Mouse (Mus musculus) liver, adult 2 months (tissue): ENCODE measurements around the gene Rad51b. TPM values are rescaled to one million over a fixed set of nuclear protein-coding genes. Genes with fewer than 3 reads are reported as not detected.

Experiments
- DNase-seq: peaks from one replicate; pipeline ENCODE4 v3.0.0-alpha.2; 2011; ENCODE audit warnings: low read depth, low spot score; ENCODE audit errors: extremely low read depth
- H3K27ac ChIP-seq: fragments of 200-500 bp; replicated peaks from 2 replicates; pipeline ENCODE4 v1.5.1; 2012; ENCODE audit warnings: low read depth, mild to moderate bottlenecking, control low read depth, inconsistent platforms, low read length; ENCODE audit not compliant: insufficient read depth
- H3K27me3 ChIP-seq: fragments of 200-500 bp; 2 replicates; pipeline ENCODE4 v1.6.1; 2012; ENCODE audit warnings: mild to moderate bottlenecking, moderate library complexity, low read length, inconsistent platforms; ENCODE audit not compliant: control insufficient read depth, insufficient read depth
- H3K36me3 ChIP-seq: fragments of 200-500 bp; 2 replicates; pipeline ENCODE4 v1.6.1; 2012; ENCODE audit warnings: low read length, inconsistent platforms; ENCODE audit not compliant: control insufficient read depth, insufficient read depth
- H3K4me1 ChIP-seq: fragments of 200-500 bp; 2 replicates; pipeline ENCODE4 v1.6.1; 2011; ENCODE audit warnings: low read length; ENCODE audit not compliant: control insufficient read depth, insufficient read depth
- H3K4me3 ChIP-seq: fragments of 200-500 bp; 2 replicates; pipeline ENCODE4 v1.5.1; 2011; ENCODE audit warnings: low read depth, mild to moderate bottlenecking, control low read depth, low read length, moderate library complexity; ENCODE audit not compliant: insufficient read depth
- H3K79me2 ChIP-seq: fragments of 200-500 bp; 2 replicates; pipeline ENCODE4 v1.6.1; 2012; ENCODE audit warnings: inconsistent platforms, mild to moderate bottlenecking, low read length, moderate library complexity; ENCODE audit not compliant: control insufficient read depth, insufficient read depth
- H3K9ac ChIP-seq: fragments of 200-500 bp; 2 replicates; pipeline ENCODE4 v1.6.1; 2012; ENCODE audit warnings: low read depth, mild to moderate bottlenecking, control low read depth, inconsistent platforms, low read length
- CTCF ChIP-seq: fragments of 200-500 bp; IDR thresholded peaks from 2 replicates; pipeline ENCODE4 v1.5.1; 2011; ENCODE audit warnings: low read depth, low read length, control low read depth
- POLR2A ChIP-seq: fragments of 200-500 bp; IDR thresholded peaks from 2 replicates; pipeline ENCODE4 v1.6.1; 2011; ENCODE audit warnings: low read length, control low read depth; ENCODE audit not compliant: insufficient read depth; ENCODE audit errors: extremely low read depth
- WGBS: fragments of 180-500 bp; shearing (Covaris S2); methylation state at CpG from one replicate; pipeline ENCODE4 v1.1.7; 2018; 5-methylcytosine and 5-hydroxymethylcytosine counted together
- polyA plus RNA-seq: library from polyadenylated mRNA; depleted of rRNA; stranded (reverse); fragments of >200 nt; gene quantifications from 2 replicates; pipeline ENCODE4 v1.2.3, GENCODE M21; 2012
- total RNA-seq: library from RNA; depleted of rRNA; stranded (reverse); fragments of >200 nt; gene quantifications from 2 replicates; pipeline ENCODE4 v1.2.3, GENCODE M21; 2014

The Rad51b gene
- total and polyA plus RNA-seq, 2 experiments, result 0.55 to 1.7 TPM

- Histone ChIP-seq H3K4me1 (peaks cover 11% of the 10 kb centered on the region), H3K9ac (no peak overlapping the region), H3K27me3 (no peaks in the 10 kb centered on the region), H3K4me3 (no peak overlapping the region), H3K36me3 (no peaks in the 10 kb centered on the region), H3K27ac (no peak overlapping the region), H3K79me2 (no peaks in the 10 kb centered on the region)
- TF ChIP-seq POLR2A (no peak), CTCF (no peak)
- WGBS, result 95% methylated on average over 1 of the region's 1 CpGs
- DNase-seq, result no peak
Observed at GRCm38 (mm10) chr12:79534778-79535177, 237.7 kb downstream of the Rad51b start.

DNA sequence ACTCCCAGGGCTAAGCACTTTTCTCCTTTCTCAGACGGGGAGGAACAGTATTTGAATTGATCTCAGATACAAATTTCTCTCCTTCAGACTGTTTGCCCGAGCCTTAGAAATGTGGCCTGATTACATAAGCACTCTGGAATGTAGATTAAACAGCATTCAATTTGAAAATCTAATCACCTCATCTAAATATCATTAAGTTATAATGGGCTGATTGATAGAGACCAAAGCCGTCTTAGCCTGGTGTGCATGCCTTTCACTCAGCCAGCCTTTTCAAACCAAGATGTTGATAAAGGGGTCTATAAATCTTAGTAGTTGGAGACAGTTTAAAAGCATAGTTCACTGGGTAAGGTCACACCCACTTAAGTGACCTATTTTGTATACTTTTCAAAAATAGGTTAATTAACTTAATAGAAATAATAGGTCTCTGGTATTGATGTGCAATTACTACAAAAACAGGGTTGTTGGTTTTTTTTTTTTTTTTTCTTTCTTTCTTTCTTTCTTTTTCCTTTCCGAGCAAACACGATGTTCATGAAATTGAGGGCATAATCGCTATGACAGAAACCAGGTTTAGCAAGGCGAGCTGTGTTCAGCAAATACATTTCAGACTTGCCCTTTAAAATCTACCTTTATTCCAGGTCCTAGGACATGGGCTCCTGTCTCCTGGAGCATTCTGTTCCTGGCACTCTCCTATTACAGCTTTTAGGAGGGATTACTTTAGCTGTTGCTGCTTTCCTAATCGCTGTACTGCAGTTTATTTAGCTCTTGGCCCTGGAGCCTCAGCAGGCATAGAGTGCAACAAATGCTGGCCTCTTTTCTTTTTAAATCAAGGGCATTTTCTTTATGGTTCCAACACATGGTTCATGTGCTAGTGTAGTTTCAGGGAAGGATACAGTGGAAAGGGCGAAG lies 238.7 kb downstream of the Rad51b start:
- no peak overlapping the region for H3K27ac ChIP-seq
- 70% methylated on average over 9 of the region's 9 CpGs for WGBS

DNA sequence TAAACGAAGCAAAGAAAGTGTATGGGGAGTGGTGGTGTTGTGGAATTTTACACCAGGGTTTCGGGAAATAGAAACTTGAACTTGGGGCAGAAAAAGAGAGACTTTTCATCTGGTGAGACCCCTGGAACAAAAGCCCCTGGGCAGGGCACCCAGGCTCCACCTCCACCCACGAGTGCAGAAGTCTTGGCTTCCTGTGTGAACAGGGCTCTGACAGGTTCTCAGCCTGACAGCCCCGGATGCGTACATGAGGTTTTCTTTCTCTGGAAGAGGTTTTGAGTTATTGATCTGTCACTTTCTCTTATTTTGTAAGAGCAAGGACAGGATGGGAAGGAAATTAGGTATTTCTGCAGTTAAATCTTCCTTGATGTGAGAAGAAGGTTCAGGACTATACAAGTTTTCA lies 243.1 kb downstream of the Rad51b start:
- Histone ChIP-seq H3K27me3 (no peaks in the 10 kb centered on the region), H3K27ac (no peak overlapping the region), H3K4me1 (peaks cover 7% of the 10 kb centered on the region; the same call in 1 of the 2 replicates), H3K79me2 (no peaks in the 10 kb centered on the region), H3K9ac (no peak overlapping the region), H3K4me3 (no peak overlapping the region), H3K36me3 (no peaks in the 10 kb centered on the region)
- DNase-seq, result no peak
- TF ChIP-seq POLR2A (no peak), CTCF (no peak)
- 61% methylated on average over 5 of the region's 5 CpGs for WGBS

More for the DNA sequence above, 238.7 kb downstream of the Rad51b start:
- no peak overlapping the region for H3K4me3 ChIP-seq
- no peaks in the 10 kb centered on the region for H3K27me3 ChIP-seq
- no peaks in the 10 kb centered on the region for H3K36me3 ChIP-seq
- no peak overlapping the region for H3K9ac ChIP-seq
- no peak for DNase-seq
- H3K79me2 ChIP-seq, result no peaks in the 10 kb centered on the region
- TF ChIP-seq POLR2A, result no peak
- no peak for TF ChIP-seq CTCF
- H3K4me1 ChIP-seq, result peaks cover 11% of the 10 kb centered on the region

DNA sequence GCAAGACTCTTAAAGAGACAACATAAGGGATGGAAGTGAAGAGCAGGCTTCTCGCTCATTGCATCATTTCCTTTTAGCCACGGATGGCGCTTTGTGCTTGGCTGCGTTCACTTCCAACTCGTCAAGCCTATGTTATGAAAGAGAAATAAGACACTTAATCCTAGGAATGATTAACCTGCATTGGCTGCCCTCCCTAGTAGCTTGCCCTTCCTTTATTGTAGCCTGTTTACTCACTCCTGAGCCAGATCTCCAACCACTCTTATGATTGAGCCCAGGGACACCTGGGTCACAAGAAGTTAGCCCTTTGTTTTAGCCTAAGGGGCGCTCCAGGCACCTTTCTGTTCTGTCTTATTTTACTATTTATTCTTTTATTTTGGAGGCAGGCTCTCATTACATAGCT lies 244.5 kb downstream of the Rad51b start:
- H3K9ac ChIP-seq, result no peak overlapping the region
- no peak for TF ChIP-seq CTCF
- no peak for TF ChIP-seq POLR2A
- peaks cover 7% of the 10 kb centered on the region; the same call in 1 of the 2 replicates for H3K4me1 ChIP-seq
- peak overlapping the region; percentile 77 for H3K27ac ChIP-seq
- no peaks in the 10 kb centered on the region for H3K36me3 ChIP-seq
- WGBS, result 23% methylated on average over 6 of the region's 6 CpGs
- DNase-seq, result peak; percentile 99
- H3K4me3 ChIP-seq, result no peak overlapping the region
- H3K27me3 ChIP-seq, result no peaks in the 10 kb centered on the region
- no peaks in the 10 kb centered on the region for H3K79me2 ChIP-seq

GRCm38 (mm10) chr12:79545063-79545462 lies 248.0 kb downstream of the Rad51b start:
- H3K79me2 ChIP-seq, result no peaks in the 10 kb centered on the region
- DNase-seq, result no peak
- no peaks in the 10 kb centered on the region for H3K36me3 ChIP-seq
- H3K27ac ChIP-seq, result no peak overlapping the region
- 75% methylated on average over 3 of the region's 3 CpGs for WGBS
- H3K9ac ChIP-seq, result no peak overlapping the region
- no peak overlapping the region for H3K4me3 ChIP-seq
- peaks cover 12% of the 10 kb centered on the region for H3K4me1 ChIP-seq
- TF ChIP-seq POLR2A (no peak), CTCF (no peak)
- H3K27me3 ChIP-seq, result no peaks in the 10 kb centered on the region

GRCm38 (mm10) chr12:79547556-79547955 lies 250.5 kb downstream of the Rad51b start:
- H3K79me2 ChIP-seq, result no peaks in the 10 kb centered on the region
- 57% methylated on average over 6 of the region's 6 CpGs for WGBS
- H3K4me1 ChIP-seq, result peaks cover 5% of the 10 kb centered on the region
- H3K4me3 ChIP-seq, result no peak overlapping the region
- TF ChIP-seq CTCF, result no peak
- no peak for TF ChIP-seq POLR2A
- no peak overlapping the region for H3K27ac ChIP-seq
- DNase-seq, result peak; percentile 65
- H3K9ac ChIP-seq, result no peak overlapping the region
- no peaks in the 10 kb centered on the region for H3K27me3 ChIP-seq
- no peaks in the 10 kb centered on the region for H3K36me3 ChIP-seq
